Mouse (Mus musculus): ENCODE results near the gene Gm11596.

- TF ChIP-seq POLR2A (IDR thresholded peaks at IDR 0.05; ENCODE audit: low read depth, low read length) (no peak), NRF1 (IDR thresholded peaks at IDR 0.05; ENCODE audit: low read depth, low read length) (no peak), CHD2 (IDR thresholded peaks at IDR 0.05; ENCODE audit: low read length) (no peak), MAX (IDR thresholded peaks at IDR 0.05; ENCODE audit: low read length) (no peak), SMC3 (IDR thresholded peaks at IDR 0.05; ENCODE audit: low read depth, low read length) (no peak), TCF12 (IDR thresholded peaks at IDR 0.05; ENCODE audit: low read depth, low read length) (no peak), USF1 (IDR thresholded peaks at IDR 0.05; ENCODE audit: low read depth, low read length) (no peak), CTCF (conservative IDR thresholded peaks at IDR 0.05 in 1 of 2, IDR thresholded peaks at IDR 0.05 in 1 of 2; ENCODE audit: low read depth in 2 of 2, low read length in 2 of 2) (no peak), EP300 (IDR thresholded peaks at IDR 0.05; ENCODE audit: low read length) (no peak), JUND (conservative IDR thresholded peaks at IDR 0.05; ENCODE audit: low read depth, low read length) (no peak)
Observed at GRCm38 (mm10) chr11:99837966-99838365, 44.7 kb upstream of the Gm11596 start, which contains the start of gene 2300003K06Rik.
